Mouse (Mus musculus) liver, embryonic 16.5 days (tissue): Measurements from ENCODE around the gene AL732309.1. TPM values are rescaled to one million over a fixed set of nuclear protein-coding genes. Genes with fewer than 3 reads are reported as not detected.

Experiments
- ATAC-seq: fragments of 200-750 bp; cut with Nextera tagmentation; 2 replicates; pipeline ENCODE4 v1.8.0; 2017; ENCODE audit warnings: low read depth, mild to moderate bottlenecking, moderate number of reproducible peaks, moderate library complexity
- H3K27ac ChIP-seq: fragments of 300-500 bp; sonication (generic); 2 replicates; pipeline ENCODE4 v1.5.1; 2014; ENCODE audit warnings: mild to moderate bottlenecking, low read length
- H3K27me3 ChIP-seq: fragments of 300-500 bp; sonication (generic); 2 replicates; pipeline ENCODE4 v1.6.1; 2014; ENCODE audit warnings: low read depth, low read length, mixed read lengths; ENCODE audit not compliant: control insufficient read depth, insufficient read depth
- H3K36me3 ChIP-seq: fragments of 300-500 bp; sonication (generic); 2 replicates; pipeline ENCODE4 v1.6.1; 2014; ENCODE audit warnings: mild to moderate bottlenecking; ENCODE audit not compliant: control insufficient read depth, insufficient read depth
- H3K4me1 ChIP-seq: fragments of 300-500 bp; sonication (generic); 2 replicates; pipeline ENCODE4 v1.6.1; 2014; ENCODE audit warnings: low read depth, low read length, mixed read lengths; ENCODE audit not compliant: control insufficient read depth
- H3K4me2 ChIP-seq: fragments of 300-500 bp; sonication (generic); 2 replicates; pipeline ENCODE4 v1.6.1; 2014; ENCODE audit warnings: low read depth, low read length, mixed read lengths
- H3K4me3 ChIP-seq: fragments of 300-500 bp; sonication (generic); 2 replicates; pipeline ENCODE4 v1.5.1; 2014; ENCODE audit warnings: low read depth, mild to moderate bottlenecking, low read length
- H3K9ac ChIP-seq: fragments of 300-500 bp; sonication (generic); 2 replicates; pipeline ENCODE4 v1.6.1; 2014; ENCODE audit warnings: low read depth, low read length
- H3K9me3 ChIP-seq: fragments of 300-500 bp; sonication (generic); replicated peaks from 2 replicates; pipeline ENCODE4 v1.6.1; 2016; ENCODE audit warnings: low read length; ENCODE audit not compliant: control insufficient read depth
- WGBS: fragments of 180-500 bp; shearing (Covaris S2); extraction: QIAGEN DNeasy Blood & Tissue Kit; methylation state at CpG from one replicate; pipeline ENCODE4 v1.1.7; 2014; ENCODE audit not compliant: insufficient replicate concordance; 5-methylcytosine and 5-hydroxymethylcytosine counted together
- polyA plus RNA-seq: library from polyadenylated mRNA; unstranded; fragments of >200 nt; fragmentation: Nextera tagmentation; extraction: Ambion mirVana; gene quantifications from 2 replicates; pipeline ENCODE4 v1.2.1, GENCODE M21; 2015

Gene AL732309.1
- polyA plus RNA-seq, 1 experiment from 2014 or later = 1.8 TPM

DNA sequence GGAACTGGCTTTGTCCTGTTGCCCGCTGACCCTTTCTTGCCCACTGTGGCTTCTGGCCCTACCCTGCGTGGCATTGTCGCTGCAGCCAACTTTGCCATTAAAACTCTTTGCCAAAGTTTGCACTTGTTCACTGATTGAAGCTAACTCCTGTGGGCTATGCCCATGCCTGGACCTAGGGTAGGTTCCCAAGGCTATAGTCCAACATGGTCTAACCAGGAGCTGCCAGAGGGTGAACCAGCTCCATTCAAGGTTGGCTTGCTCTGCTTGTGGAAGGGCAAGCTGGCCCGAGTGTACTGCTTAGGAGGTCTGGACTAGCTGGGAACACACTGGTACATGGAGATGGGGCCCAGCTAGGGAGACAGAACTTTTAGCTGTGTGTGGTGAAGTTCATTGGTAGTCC is 2.5 kb downstream of the AL732309.1 start:
- no peak overlapping the region for H3K9ac ChIP-seq
- H3K9me3 ChIP-seq = no peaks in the 10 kb centered on the region
- H3K4me1 ChIP-seq = peaks cover 19% of the 10 kb centered on the region
- 75% methylated on average over 4 of the region's 4 CpGs for WGBS
- H3K27ac ChIP-seq = no peak overlapping the region
- H3K4me2 ChIP-seq = no peak overlapping the region
- H3K36me3 ChIP-seq = peaks cover 4% of the 10 kb centered on the region
- ATAC-seq = no peak
- H3K4me3 ChIP-seq = no peak overlapping the region
- peaks cover 29% of the 10 kb centered on the region for H3K27me3 ChIP-seq

DNA sequence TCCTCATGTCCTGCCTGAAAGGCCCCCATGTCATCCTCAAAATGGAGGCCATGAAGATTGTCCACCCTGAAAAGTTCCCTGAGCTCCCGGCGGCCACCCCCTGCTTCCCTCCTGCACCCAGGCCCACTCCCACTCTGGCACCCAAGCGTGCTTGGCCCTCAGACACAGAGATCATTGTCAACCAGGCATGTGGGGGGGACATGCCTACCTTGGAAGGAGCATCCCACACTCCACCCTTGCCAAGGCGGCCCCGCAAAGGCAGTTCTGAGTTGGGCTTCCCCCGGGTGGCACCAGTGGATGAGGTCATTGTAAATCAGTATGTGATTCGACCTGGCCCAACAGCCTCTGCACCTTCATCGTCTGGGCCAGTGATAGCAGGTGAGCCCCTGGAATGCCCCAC is 3.3 kb downstream of the AL732309.1 start:
- no peak for ATAC-seq
- H3K9ac ChIP-seq = no peak overlapping the region
- peaks cover 19% of the 10 kb centered on the region for H3K4me1 ChIP-seq
- no peaks in the 10 kb centered on the region for H3K9me3 ChIP-seq
- no peak overlapping the region for H3K27ac ChIP-seq
- no peak overlapping the region for H3K4me3 ChIP-seq
- H3K4me2 ChIP-seq = no peak overlapping the region
- WGBS = 66% methylated on average over 8 of the region's 8 CpGs
- peaks cover 29% of the 10 kb centered on the region for H3K27me3 ChIP-seq
- H3K36me3 ChIP-seq = no peaks in the 10 kb centered on the region; the same call in none of the 2 replicates

DNA sequence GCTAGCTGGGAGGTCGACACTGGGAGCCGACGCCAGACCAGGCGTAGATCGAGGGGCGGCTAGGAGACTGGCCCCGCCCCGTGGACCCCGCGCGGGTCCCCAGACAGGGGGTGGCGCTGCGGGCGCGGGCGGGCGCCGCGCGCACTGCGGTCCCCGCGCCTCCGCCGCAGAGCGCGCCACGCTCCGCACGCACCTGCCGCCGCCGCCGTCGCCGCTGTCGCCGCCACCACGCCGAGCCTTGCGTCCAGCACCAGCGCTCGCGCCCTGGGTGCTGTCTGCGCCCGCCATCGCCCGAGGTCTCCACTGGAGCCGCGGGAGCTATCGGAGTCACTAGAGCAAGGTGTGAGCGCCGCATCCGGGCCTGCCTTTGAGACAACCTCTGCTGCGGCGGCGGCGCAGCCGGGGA is 4.6 kb downstream of the AL732309.1 start, which contains the start of the genes Rnf208 and Cysrt1:
Rnf208 (plus strand) TSS at position 155 of the 406 bp plus-strand sequence.
Cysrt1 (minus strand) TSS at position 352 of the 406 bp plus-strand sequence.
- H3K27me3 ChIP-seq = peaks cover 29% of the 10 kb centered on the region
- H3K9ac ChIP-seq = peak within 1 kb of the TSS; percentile 33; the same call in 1 of the 2 replicates
- 0% methylated on average over 33 of the region's 59 CpGs for WGBS
- H3K4me1 ChIP-seq = peaks cover 19% of the 10 kb centered on the region
- H3K4me2 ChIP-seq = peak within 1 kb of the TSS; percentile 73
- no peaks in the 10 kb centered on the region for H3K9me3 ChIP-seq
- H3K36me3 ChIP-seq = no peaks in the 10 kb centered on the region; the same call in 1 of the 2 replicates
- H3K4me3 ChIP-seq = peak within 1 kb of the TSS; percentile 56
- ATAC-seq = no peak
- no peak within 1 kb of the TSS for H3K27ac ChIP-seq

DNA sequence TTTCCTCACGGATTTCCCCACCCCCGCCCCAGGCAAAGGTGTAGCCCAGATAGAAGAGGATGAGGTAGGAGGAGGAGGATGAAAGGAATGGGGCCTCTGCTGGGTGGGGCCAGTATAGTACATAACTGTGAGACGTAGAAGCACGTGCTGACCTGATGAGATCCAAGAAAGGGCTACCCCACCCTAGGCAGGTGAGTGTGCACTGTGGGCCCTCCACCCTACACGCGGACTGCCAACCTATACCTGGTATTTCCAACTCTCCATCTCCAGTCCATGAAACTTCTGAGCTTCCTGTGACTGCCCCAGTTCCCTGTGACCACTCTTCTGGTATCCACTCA is 5.3 kb downstream of the AL732309.1 start:
- Histone ChIP-seq H3K4me2 (peak overlapping the region; percentile 73), H3K36me3 (no peaks in the 10 kb centered on the region), H3K4me3 (no peak overlapping the region; the same call in 1 of the 2 replicates), H3K9me3 (no peaks in the 10 kb centered on the region), H3K4me1 (peaks cover 19% of the 10 kb centered on the region), H3K27me3 (peaks cover 29% of the 10 kb centered on the region), H3K27ac (no peak overlapping the region), H3K9ac (no peak overlapping the region)
- WGBS = 9% methylated on average over 6 of the region's 6 CpGs
- ATAC-seq = no peak

DNA sequence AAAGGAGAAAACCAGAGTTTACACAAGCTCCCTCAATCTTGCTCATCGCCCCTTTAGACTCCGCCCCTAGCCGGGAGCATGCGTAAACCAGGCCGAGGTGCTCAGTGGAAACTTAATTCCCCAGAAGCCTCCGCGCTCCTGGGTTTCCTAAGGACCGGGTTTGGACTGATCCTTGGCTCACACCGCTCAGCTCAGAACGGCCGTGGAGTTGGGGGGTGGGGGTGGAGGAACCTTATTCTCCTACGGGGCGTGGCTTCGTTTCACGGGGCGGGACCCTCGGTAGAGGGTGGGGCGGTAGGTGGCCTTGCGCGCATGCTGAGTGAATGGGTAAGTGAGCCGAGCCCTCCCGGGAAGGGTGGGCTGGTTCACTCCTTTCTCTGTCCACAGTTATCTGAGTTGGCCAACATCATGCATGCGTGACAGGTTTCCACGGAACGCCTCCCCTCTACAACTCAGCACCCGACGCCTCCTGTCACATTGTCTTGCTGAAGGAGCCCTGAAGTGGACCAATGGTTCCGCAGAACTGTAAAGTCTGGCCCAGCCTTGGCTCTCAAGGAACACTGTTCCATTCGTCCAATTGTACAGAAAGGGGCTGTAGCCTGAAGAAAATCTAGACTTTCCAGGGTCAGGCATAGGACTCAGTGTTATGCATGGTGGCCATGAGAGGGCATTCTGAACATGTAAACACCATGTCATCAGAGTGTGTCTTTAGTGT is 5.8 kb downstream of the AL732309.1 start:
- Histone ChIP-seq H3K27ac (no peak overlapping the region), H3K4me2 (peak overlapping the region; percentile 73), H3K4me3 (peak overlapping the region; percentile 56), H3K36me3 (no peaks in the 10 kb centered on the region), H3K9ac (peak overlapping the region; percentile 45; the same call in 1 of the 2 replicates), H3K9me3 (no peaks in the 10 kb centered on the region), H3K4me1 (peaks cover 19% of the 10 kb centered on the region), H3K27me3 (peaks cover 29% of the 10 kb centered on the region)
- peak; percentile 69 for ATAC-seq
- under 1% methylated on average over 29 of the region's 29 CpGs for whole genome bisulfite sequencing

DNA sequence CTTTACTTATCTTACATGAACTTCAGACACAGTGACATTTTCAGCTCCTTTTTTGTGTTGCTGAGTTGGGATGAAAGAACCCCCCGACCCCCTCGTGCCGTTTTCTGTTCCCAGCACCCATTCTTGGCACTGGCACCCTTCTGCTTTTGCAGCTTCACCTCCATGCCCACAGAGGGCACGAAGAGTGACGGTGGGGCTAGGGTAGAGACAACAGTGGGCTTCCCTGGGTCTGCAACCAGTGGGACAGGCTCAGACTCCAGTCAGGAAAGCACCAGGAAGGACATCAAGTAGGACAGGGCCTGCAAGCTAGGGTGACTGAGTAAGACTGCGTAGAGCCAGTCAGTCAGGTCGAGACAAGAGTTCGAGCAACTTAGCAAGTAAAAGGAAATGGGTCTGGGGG is 6.4 kb downstream of the AL732309.1 start:
- WGBS = 45% methylated on average over 8 of the region's 8 CpGs
- no peak for ATAC-seq
- Histone ChIP-seq H3K27ac (no peak overlapping the region), H3K4me3 (peak overlapping the region; percentile 56), H3K4me1 (peaks cover 19% of the 10 kb centered on the region), H3K27me3 (peaks cover 29% of the 10 kb centered on the region), H3K36me3 (no peaks in the 10 kb centered on the region), H3K9ac (no peak overlapping the region), H3K9me3 (no peaks in the 10 kb centered on the region), H3K4me2 (peak overlapping the region; percentile 73)

DNA sequence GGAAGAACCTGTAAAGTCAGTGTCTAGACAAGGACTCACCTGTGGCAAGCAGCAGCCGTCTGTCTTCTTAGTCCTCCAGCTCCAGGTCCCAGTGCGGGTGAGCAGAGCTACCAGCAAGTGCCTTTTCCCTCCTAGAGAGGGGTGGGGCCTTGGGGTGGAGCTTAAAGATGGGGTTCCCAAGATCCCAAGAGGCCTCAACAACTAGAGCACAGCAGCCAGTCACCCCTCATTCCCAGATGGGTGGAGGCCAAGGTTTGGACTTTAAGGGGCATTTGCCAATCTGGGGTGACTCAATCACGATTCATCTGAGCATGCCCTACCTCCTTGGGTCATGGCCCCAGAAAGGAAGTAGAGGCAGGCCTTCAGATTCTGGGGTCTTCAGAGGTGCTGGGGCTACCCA is 6.9 kb downstream of the AL732309.1 start:
- H3K9ac ChIP-seq = no peak overlapping the region
- H3K4me1 ChIP-seq = peaks cover 19% of the 10 kb centered on the region
- H3K9me3 ChIP-seq = no peaks in the 10 kb centered on the region
- H3K4me2 ChIP-seq = no peak overlapping the region
- ATAC-seq = no peak
- H3K27me3 ChIP-seq = peaks cover 29% of the 10 kb centered on the region
- H3K4me3 ChIP-seq = no peak overlapping the region
- no peak overlapping the region for H3K27ac ChIP-seq
- 64% methylated on average over 3 of the region's 3 CpGs for WGBS
- H3K36me3 ChIP-seq = no peaks in the 10 kb centered on the region

DNA sequence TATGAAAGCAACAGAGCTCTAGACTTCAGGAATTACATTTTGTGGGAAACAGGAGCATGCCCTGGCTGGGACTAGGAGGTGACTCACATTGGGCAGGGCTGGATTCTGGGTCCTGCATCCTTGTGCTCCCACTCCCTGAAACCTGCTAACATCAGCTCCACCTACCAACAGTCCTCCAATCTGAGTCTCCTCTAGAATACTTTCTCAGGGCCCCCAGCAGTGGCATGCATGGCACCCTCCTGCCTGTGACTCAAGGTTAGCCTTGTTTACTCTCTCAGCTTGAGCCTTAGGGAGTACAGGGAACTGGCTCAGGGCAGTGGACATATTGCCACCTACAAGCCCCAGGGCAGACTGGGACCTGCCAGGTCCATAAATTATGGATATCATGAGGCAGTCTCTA is 8.6 kb downstream of the AL732309.1 start:
- H3K4me2 ChIP-seq = no peak overlapping the region
- H3K27ac ChIP-seq = no peak overlapping the region
- no peaks in the 10 kb centered on the region for H3K9me3 ChIP-seq
- no peak for ATAC-seq
- H3K36me3 ChIP-seq = no peaks in the 10 kb centered on the region
- H3K4me1 ChIP-seq = peaks cover 19% of the 10 kb centered on the region
- H3K9ac ChIP-seq = no peak overlapping the region
- no peak overlapping the region for H3K4me3 ChIP-seq
- peaks cover 26% of the 10 kb centered on the region for H3K27me3 ChIP-seq

DNA sequence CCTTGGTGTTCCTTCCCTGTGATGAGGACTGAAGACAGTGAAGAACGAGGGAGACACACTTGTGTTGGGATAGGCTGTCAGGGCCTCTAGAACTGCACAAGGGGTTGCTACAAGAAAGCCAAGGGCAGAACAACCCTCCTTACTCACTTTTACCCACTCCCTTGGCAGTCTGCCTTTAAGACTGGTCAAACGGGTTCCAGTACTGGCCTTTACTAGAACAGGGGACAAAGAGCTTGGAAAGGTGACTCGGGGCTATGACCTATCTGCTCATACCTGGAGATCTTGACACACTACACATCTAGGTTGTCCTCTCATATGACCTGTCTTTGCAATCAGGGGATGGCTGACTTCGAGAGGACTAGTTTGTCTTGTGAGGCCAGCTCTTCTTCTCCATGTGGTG is 9.1 kb downstream of the AL732309.1 start:
- Histone ChIP-seq H3K36me3 (no peaks in the 10 kb centered on the region), H3K9me3 (no peaks in the 10 kb centered on the region), H3K27ac (no peak overlapping the region), H3K4me3 (no peak overlapping the region), H3K27me3 (peaks cover 20% of the 10 kb centered on the region), H3K4me2 (no peak overlapping the region), H3K4me1 (peaks cover 19% of the 10 kb centered on the region), H3K9ac (no peak overlapping the region)
- 40% methylated on average over 4 of the region's 4 CpGs for WGBS
- ATAC-seq = no peak
